21 mouse cellular contexts compared by ENCODE assay signal in genomic region chr17:11190306-11190705, GRCm38 (mm10).
"Had no signal": no experiment of that assay in that cellular context is flagged by ENCODE, and none has a peak within 500 bp of the region (broad histone marks: within the 10 kb centered on the region; RNA-seq: fewer than 3 reads in every experiment).

No protein-coding gene starts in this region.

- H3K4me1 ChIP-seq: limb, embryonic 12.5 days; limb, embryonic 15.5 days; megakaryocyte, embryonic 14.5 days; midbrain, embryonic 10.5 days; midbrain, embryonic 13.5 days; neural tube, embryonic 13.5 days; stomach, embryonic 15.5 days had no signal

- H3K27me3 ChIP-seq: limb, embryonic 12.5 days; limb, embryonic 15.5 days; megakaryocyte, embryonic 14.5 days; midbrain, embryonic 13.5 days; stomach, embryonic 15.5 days had no signal

- H3K4me3 ChIP-seq: left cerebral cortex, adult 2 months; limb, embryonic 12.5 days; limb, embryonic 15.5 days; megakaryocyte, embryonic 14.5 days; midbrain, embryonic 10.5 days; midbrain, embryonic 13.5 days; myocyte; neural tube, embryonic 13.5 days; stomach, embryonic 15.5 days had no signal

- DNase-seq: kidney, postnatal 10 days; kidney, postnatal 36 days; layer of hippocampus, postnatal 36 days; left cerebral cortex, postnatal 4 days; liver, postnatal 0 days; lung, embryonic 14.5 days; lung, postnatal 36 days; retina, postnatal 1 day; right cerebral cortex, postnatal 25 days; spleen, adult 18-20 months; thymus, postnatal 25 days had no signal

- H3K27ac ChIP-seq: left cerebral cortex, adult 2 months; limb, embryonic 12.5 days; limb, embryonic 15.5 days; liver, embryonic 14.5 days; midbrain, embryonic 10.5 days; midbrain, embryonic 13.5 days; neural tube, embryonic 13.5 days; stomach, embryonic 15.5 days had no signal
